Mouse (Mus musculus): ENCODE data around the gene Spcs3. TPM values are rescaled to one million over a fixed set of nuclear protein-coding genes. Genes with fewer than 3 reads are reported as not detected.

The Spcs3 gene
- polyA plus RNA-seq, 1 experiment: 31.3 TPM

DNA sequence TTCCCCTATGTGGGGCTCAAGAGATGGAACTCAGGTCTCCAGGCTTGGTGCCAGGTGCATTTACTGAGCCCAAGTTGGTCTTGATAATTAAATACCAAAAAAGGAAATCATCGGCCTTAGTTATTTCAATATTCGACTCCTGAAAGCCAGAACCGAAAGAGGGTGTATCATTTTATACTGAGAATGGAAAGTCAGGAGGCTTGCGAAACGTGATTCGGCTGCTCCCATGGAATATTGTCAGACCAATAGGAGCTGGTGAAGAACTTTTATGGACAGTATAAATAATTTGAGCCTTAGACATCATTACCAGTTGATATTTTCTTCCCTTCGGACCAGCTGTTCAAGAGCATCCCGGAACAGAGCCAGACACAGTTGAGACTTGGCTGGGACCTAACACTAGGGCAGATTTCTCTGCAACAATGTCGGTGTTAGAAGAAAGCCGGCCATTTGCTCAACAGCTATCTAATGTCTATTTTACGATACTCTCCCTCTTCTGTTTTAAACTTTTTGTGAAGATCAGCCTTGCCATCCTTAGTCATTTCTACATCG lies 20.3 kb upstream of the Spcs3 start:
- no peaks in the 10 kb centered on the region for H3K4me1 ChIP-seq (ENCODE audit: control insufficient read depth, insufficient read depth, low read length)
- no peak overlapping the region for H3K27ac ChIP-seq (ENCODE audit: insufficient read depth, low read length)
- no peaks in the 10 kb centered on the region for H3K27me3 ChIP-seq (ENCODE audit: control insufficient read depth, insufficient read depth, low read length)
- no peak for DNase-seq
- no peak overlapping the region for H3K4me3 ChIP-seq (replicated peaks; ENCODE audit: insufficient read depth, low read depth, low read length)
- WGBS: 69% methylated on average over 12 of the region's 12 CpGs
- TF ChIP-seq CTCF (IDR thresholded peaks at IDR 0.05; ENCODE audit: borderline replicate concordance, insufficient read depth, low read depth, low read length) (no peak), POLR2A (IDR thresholded peaks at IDR 0.05; ENCODE audit: borderline replicate concordance, insufficient read depth, low read length) (no peak)

DNA sequence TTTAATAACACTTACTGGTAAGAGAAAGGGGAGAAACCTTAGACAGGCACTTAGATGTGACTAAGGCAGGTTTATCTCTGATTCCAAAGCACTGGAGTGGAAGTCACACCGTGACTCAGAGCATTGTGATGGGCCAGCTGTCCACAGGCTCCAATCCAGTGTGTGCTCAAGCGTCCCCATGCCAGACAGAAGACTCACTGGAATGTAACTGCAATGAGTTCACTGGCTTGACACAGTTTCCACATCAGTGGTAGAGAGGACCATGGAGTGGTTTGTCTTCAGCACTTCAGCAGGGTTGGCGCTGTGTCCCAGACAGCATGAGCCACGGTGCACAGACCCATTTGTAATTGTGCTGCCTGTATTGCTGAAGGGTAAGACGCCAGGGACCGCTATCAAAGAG lies 18.6 kb upstream of the Spcs3 start:
- H3K27me3 ChIP-seq (ENCODE audit: control insufficient read depth, insufficient read depth, low read length): no peaks in the 10 kb centered on the region
- WGBS: 25% methylated on average over 6 of the region's 6 CpGs

GRCm38 (mm10) chr8:54541331-54541730 lies 11.5 kb upstream of the Spcs3 start:
- WGBS: 64% methylated on average over 1 of the region's 1 CpGs
- no peak for TF ChIP-seq POLR2A (IDR thresholded peaks at IDR 0.05; ENCODE audit: borderline replicate concordance, insufficient read depth, low read length)
- no peak for TF ChIP-seq CTCF (IDR thresholded peaks at IDR 0.05; ENCODE audit: borderline replicate concordance, insufficient read depth, low read depth, low read length)
- Histone ChIP-seq H3K4me1 (ENCODE audit: control insufficient read depth, insufficient read depth, low read length) (no peaks in the 10 kb centered on the region), H3K27me3 (ENCODE audit: control insufficient read depth, insufficient read depth, low read length) (no peaks in the 10 kb centered on the region), H3K27ac (ENCODE audit: insufficient read depth, low read length) (no peak overlapping the region), H3K4me3 (replicated peaks; ENCODE audit: insufficient read depth, low read depth, low read length) (no peak overlapping the region)
- no peak for DNase-seq

More for the DNA sequence above, 18.6 kb upstream of the Spcs3 start:
- Histone ChIP-seq H3K27ac (ENCODE audit: insufficient read depth, low read length) (no peak overlapping the region), H3K4me3 (replicated peaks; ENCODE audit: insufficient read depth, low read depth, low read length) (no peak overlapping the region), H3K4me1 (ENCODE audit: control insufficient read depth, insufficient read depth, low read length) (no peaks in the 10 kb centered on the region)
- TF ChIP-seq CTCF (IDR thresholded peaks at IDR 0.05; ENCODE audit: borderline replicate concordance, insufficient read depth, low read depth, low read length): no peak
- TF ChIP-seq POLR2A (IDR thresholded peaks at IDR 0.05; ENCODE audit: borderline replicate concordance, insufficient read depth, low read length): no peak
- DNase-seq: peak; percentile 19 to 25

DNA sequence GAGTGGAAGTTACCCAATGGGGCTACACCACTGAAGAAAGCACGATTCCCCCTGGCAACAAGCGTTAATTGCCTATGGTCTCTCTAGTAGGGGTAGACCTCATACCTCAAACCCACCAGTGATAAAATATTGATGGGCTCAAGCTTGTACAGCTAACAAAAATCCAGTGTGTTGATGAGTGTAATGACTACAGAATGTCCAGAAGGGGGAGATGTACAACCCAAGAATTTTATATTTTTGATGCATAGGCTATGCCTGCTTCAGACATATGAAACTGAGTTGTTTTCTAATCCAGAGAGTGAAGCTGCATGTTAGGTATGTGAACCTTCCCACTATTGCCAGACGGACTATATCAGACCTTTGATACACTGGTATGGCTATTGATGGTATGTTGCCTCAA lies 7.5 kb upstream of the Spcs3 start:
- no peak overlapping the region for H3K4me3 ChIP-seq (replicated peaks; ENCODE audit: insufficient read depth, low read depth, low read length)
- TF ChIP-seq CTCF (IDR thresholded peaks at IDR 0.05; ENCODE audit: borderline replicate concordance, insufficient read depth, low read depth, low read length): no peak
- TF ChIP-seq POLR2A (IDR thresholded peaks at IDR 0.05; ENCODE audit: borderline replicate concordance, insufficient read depth, low read length): no peak
- H3K27ac ChIP-seq (ENCODE audit: insufficient read depth, low read length): no peak overlapping the region
- no peak for DNase-seq
- H3K4me1 ChIP-seq (ENCODE audit: control insufficient read depth, insufficient read depth, low read length): no peaks in the 10 kb centered on the region
- WGBS: 89% methylated on average over 3 of the region's 3 CpGs
- H3K27me3 ChIP-seq (ENCODE audit: control insufficient read depth, insufficient read depth, low read length): no peaks in the 10 kb centered on the region

DNA sequence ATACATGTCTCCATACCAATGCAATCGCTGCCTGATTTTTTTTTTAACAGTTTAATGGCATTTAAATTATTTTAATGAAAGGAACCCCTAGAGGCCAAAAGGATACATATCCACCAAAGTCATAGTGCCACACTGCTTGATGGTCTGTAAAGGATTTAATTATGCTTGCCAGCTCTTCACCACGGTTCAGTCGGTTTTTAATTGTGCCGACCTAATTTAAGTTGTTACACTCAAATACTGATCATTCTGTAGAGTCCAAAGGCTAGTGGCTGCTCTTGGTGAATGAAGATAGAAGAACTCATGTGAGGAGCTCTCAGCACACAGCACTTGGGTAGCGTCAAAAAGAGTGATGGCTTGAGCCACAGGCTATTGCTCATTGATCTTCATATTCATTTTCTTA lies 5.4 kb upstream of the Spcs3 start:
- TF ChIP-seq POLR2A (IDR thresholded peaks at IDR 0.05; ENCODE audit: borderline replicate concordance, insufficient read depth, low read length) (no peak), CTCF (IDR thresholded peaks at IDR 0.05; ENCODE audit: borderline replicate concordance, insufficient read depth, low read depth, low read length) (no peak)
- Histone ChIP-seq H3K27me3 (ENCODE audit: control insufficient read depth, insufficient read depth, low read length) (no peaks in the 10 kb centered on the region), H3K4me1 (ENCODE audit: control insufficient read depth, insufficient read depth, low read length) (no peaks in the 10 kb centered on the region; the same call in 1 of the 2 replicates), H3K4me3 (replicated peaks; ENCODE audit: insufficient read depth, low read depth, low read length) (no peak overlapping the region), H3K27ac (ENCODE audit: insufficient read depth, low read length) (no peak overlapping the region)
- DNase-seq: no peak
- 41% methylated on average over 5 of the region's 5 CpGs for WGBS

GRCm38 (mm10) chr8:54528571-54528970 lies 1.2 kb downstream of the Spcs3 start:
- WGBS: 25% methylated on average over 7 of the region's 7 CpGs
- Histone ChIP-seq H3K4me1 (ENCODE audit: control insufficient read depth, insufficient read depth, low read length) (no peaks in the 10 kb centered on the region; the same call in 1 of the 2 replicates), H3K27me3 (ENCODE audit: control insufficient read depth, insufficient read depth, low read length) (no peaks in the 10 kb centered on the region), H3K4me3 (replicated peaks; ENCODE audit: insufficient read depth, low read depth, low read length) (peak overlapping the region; percentile 71), H3K27ac (ENCODE audit: insufficient read depth, low read length) (no peak overlapping the region)
- no peak for TF ChIP-seq POLR2A (IDR thresholded peaks at IDR 0.05; ENCODE audit: borderline replicate concordance, insufficient read depth, low read length)
- TF ChIP-seq CTCF (IDR thresholded peaks at IDR 0.05; ENCODE audit: borderline replicate concordance, insufficient read depth, low read depth, low read length): no peak
- no peak for DNase-seq

- Histone ChIP-seq H3K4me1 (ENCODE audit: control insufficient read depth, insufficient read depth, low read length) (no peaks in the 10 kb centered on the region; the same call in 1 of the 2 replicates), H3K27ac (ENCODE audit: insufficient read depth, low read length) (no peak overlapping the region), H3K4me3 (replicated peaks; ENCODE audit: insufficient read depth, low read depth, low read length) (no peak overlapping the region), H3K27me3 (ENCODE audit: control insufficient read depth, insufficient read depth, low read length) (no peaks in the 10 kb centered on the region)
- 97% methylated on average over 6 of the region's 6 CpGs for WGBS
- TF ChIP-seq POLR2A (IDR thresholded peaks at IDR 0.05; ENCODE audit: borderline replicate concordance, insufficient read depth, low read length): no peak
- no peak for TF ChIP-seq CTCF (IDR thresholded peaks at IDR 0.05; ENCODE audit: borderline replicate concordance, insufficient read depth, low read depth, low read length)
- DNase-seq: no peak
These were observed 3.1 kb downstream of the Spcs3 start for GRCm38 (mm10) chr8:54526700-54527099.

- DNase-seq: no peak
- Histone ChIP-seq H3K4me3 (replicated peaks; ENCODE audit: insufficient read depth, low read depth, low read length) (no peak overlapping the region), H3K4me1 (ENCODE audit: control insufficient read depth, insufficient read depth, low read length) (no peaks in the 10 kb centered on the region; the same call in 1 of the 2 replicates), H3K27ac (ENCODE audit: insufficient read depth, low read length) (no peak overlapping the region), H3K27me3 (ENCODE audit: control insufficient read depth, insufficient read depth, low read length) (no peaks in the 10 kb centered on the region)
- TF ChIP-seq POLR2A (IDR thresholded peaks at IDR 0.05; ENCODE audit: borderline replicate concordance, insufficient read depth, low read length): no peak
- no peak for TF ChIP-seq CTCF (IDR thresholded peaks at IDR 0.05; ENCODE audit: borderline replicate concordance, insufficient read depth, low read depth, low read length)
- WGBS: 91% methylated on average over 2 of the region's 2 CpGs
These were observed 4.2 kb downstream of the Spcs3 start for GRCm38 (mm10) chr8:54525606-54526005.

Measured in cerebellum, adult 2 months (tissue).